Mouse (Mus musculus): ENCODE measurements around the gene Sec24a.
"Not testable (repeated sequence)": the region's sequence is repeated elsewhere in the genome, so short reads cannot be mapped to it uniquely, and the experiment has no call there.

The Sec24a gene

DNA sequence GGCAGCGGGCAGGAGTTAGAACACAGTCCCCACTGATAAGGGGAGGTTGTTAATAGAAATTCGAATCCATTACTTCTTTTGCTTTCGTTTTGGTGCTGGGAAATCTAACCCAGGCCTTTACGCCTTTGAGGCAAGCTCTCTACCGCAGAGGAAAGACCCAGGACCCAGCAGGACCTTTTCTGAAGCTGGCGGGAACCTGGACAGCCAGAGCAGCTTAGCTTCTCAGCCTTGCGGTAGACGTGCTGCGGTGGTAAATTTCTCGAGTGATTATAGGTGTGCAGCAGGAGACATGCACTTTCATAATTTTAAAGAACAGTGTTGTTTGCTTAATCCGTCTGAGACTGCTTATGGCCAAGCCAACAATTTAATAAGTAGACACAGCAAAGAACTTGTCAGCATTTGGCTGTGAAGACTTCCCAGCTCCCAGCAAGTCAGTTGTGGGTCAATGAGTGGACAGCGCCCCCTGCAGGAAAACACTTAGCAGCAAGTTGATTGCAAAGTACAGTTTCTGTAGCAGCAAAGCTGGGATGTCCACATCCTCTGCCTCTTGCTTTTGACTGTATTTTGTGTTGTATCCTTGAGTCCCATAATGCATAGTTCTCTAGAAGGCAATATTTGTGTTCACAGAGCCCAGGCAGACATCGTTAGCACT is 82.0 kb downstream of the Sec24a start:
- DNase-seq: peak; percentile 89

DNA sequence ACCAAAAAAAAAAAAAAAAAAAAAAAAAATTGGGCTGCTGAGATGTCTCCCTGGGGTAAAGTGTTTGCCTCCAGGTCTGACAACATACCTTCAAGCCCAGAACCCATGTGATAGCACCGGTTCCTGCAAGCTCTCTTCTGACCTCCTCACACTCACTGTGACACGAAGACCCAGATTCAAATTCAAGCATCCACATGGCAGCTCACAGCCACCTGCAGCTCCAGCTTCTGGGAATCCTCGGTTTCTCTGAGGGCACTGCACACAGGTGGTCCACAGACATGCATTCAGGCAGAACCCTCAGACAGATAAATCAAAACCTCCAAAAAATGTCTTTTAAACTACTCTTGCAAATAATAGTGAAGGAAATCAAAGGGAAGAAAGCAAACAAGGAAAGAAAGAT is 84.0 kb downstream of the Sec24a start:
- no peak for DNase-seq

DNA sequence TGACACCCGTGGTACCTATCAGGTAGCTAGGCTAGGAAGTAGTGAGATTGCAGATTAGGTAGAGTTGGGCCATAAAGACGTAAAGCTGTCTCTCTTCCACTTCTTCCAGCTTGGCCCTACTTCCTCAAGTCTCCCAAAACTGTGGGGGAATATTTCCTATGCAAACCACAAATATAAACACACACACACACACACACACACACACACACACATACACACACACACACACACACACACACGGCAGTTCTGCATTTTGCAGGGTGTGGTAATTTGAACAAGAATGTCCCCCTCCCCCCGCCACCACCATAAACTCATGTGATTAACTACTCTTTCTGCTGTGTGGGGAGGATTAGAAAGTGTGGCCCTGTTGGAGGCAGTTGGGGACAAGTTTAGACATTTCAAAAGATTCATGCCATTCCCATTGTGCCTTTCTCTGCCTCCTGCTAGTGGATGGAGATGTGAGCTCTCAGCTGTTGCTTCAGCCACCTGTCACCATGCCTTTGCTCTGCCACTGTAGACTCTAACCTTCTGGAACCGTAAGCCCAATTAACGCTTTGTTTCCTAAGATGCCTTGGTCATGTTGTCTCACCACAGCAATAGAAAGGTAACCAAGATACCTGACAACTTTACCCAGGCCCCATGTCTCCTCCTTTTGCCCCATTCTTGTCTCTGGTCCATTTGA is 85.6 kb downstream of the Sec24a start:
- DNase-seq: no peak

DNA sequence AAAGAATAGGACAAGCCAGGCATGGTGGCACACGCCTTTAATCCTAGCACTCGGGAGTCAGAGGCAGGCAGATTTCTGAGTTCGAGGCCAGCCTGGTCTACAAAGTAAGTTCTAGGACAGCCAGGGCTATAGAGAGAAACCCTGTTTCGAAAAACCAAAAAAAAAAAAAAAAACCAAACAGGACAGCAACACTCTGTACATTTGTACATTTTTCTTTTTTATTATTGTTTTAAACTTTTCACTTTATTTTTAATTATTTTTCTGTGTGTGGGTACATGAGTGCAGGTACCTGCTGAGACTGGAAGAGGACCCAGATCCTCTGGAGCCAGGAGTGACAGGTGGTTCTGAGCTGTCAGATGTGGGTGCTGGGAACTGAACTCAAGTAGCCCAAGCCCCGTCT is 88.0 kb downstream of the Sec24a start:
- no peak for DNase-seq

DNA sequence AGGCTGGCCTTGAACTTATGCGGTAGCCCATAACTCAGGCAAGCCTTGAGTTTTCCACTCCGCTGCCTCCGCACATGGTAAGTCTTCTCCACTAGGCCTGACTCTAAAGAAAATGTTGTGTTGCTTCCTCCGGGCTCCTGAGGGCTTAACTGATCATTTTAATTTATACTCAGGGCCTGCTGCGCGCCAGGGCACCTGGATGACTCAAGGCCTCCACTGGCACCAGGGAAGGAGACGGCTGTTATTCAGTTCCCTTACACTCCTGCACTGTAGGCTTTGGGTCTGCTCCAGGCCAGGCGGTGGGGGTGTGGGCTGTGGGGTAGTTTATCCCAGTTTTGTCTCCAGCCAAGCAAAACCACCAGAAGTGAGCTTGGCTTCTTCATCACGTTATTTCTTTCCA is 90.1 kb downstream of the Sec24a start:
- DNase-seq: no peak

- no peak for DNase-seq
Observed at GRCm38 (mm10) chr11:51671376-51671775, 92.1 kb downstream of the Sec24a start.

DNA sequence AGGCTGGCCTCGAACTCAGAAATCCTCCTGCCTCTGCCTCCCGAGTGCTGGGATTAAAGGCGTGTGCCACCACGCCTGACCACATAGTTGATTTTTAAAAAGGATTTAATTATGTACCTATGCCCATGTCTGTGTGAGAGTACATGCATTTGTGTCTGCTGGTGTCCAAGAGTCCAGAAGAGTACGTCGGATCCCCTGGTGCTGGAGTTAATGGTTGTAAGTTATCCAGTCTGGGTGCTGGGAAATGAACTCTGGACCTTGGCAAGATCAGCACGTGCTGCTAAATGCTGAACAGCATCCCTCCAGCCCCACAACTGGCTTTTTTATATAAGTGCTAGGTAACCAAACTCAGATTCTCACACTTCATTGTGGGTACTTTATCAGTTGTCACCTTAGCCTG is 92.6 kb downstream of the Sec24a start:
- DNase-seq: no peak

GRCm38 (mm10) chr11:51664747-51665146 is 98.7 kb downstream of the Sec24a start:
- not testable (repeated sequence) for DNase-seq

DNA sequence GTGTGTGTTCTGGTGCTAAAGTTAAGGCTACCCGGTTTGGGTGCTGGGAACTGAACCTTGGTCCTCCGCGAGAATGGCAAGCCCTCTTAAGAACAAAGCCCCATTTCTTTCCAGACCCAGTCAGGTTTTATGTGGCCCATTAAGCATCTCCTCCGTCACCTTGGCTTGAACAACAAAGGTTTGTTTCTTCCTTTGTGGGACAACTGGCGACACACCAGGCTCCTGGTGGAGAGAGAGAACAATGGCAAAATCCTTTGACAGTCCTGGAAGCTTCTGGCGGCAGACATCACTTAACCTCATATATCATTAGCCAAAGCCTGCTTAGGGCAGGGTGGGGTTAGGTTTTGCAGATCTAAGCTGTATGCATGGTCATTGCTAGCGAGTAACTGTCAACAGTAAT is 100.8 kb downstream of the Sec24a start:
- no peak for DNase-seq

DNA sequence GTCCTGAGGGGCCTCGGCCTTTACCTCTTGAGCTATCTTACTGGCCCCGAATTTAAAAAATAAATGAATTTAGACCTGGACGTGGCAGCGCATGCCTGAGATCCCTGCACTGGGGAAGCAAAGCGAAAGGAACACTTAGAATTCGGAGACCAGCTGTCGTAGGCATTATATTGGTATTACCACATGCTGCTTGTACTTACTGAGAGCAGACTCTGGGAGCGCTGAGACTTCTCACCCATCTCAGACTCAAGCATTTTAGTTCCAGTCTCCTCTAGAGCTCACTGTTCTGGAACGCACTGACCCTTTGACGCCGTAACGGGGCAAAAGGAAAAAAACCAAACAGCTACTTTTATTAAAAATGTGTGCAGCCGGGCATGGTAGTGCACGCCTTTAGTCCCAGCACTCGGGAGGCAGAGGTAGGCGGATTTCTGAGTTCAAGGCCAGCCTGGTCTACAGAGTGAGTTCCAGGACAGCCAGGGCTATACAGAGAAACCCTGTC is 101.5 kb downstream of the Sec24a start:
- no peak for DNase-seq

DNA sequence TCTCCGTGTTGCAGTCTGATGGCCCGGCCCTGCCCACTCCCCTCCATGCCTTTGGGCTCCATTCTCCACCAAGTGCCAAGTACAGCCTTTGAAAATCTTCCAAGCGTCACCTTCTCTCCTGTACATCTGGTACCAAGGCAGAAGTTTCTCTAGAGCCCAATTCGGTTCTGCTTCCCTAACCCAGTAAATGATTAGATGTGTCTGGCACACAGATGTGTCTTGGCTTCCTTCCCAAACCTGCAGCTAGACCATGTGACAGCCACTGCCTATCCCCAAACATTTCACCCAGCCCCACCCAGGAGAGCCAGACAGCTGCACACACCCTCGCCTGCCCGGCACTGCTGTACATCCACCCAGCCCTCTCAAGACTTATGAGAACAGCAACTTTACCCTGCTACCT is 104.7 kb downstream of the Sec24a start:
- no peak for DNase-seq

DNA sequence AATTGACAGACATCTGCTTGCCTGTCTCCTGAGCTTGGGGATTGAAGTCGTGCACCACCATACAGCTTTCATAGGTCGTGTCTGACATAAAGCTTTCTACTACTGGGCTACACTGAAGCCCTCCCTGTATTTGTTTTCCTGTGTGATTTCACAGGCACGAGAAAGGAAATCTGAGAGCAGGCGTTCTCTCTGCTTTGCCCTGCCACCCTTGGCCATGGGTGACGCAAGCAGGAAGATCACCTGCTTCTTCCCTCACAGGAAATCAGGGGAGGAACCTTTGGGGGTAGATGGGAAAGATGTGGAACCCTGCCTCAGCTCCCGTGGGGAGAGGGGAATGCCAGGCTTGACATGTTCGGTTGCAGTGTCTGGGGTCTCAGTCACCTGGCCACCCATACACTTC is 105.1 kb downstream of the Sec24a start:
- no peak for DNase-seq

- no peak for DNase-seq
Observed at GRCm38 (mm10) chr11:51656798-51657521, 106.5 kb downstream of the Sec24a start.

- DNase-seq: no peak
Observed at GRCm38 (mm10) chr11:51654891-51655290, 108.5 kb downstream of the Sec24a start.

GRCm38 (mm10) chr11:51653736-51654135 is 109.7 kb downstream of the Sec24a start:
- DNase-seq: no peak

- no peak for DNase-seq
Observed at GRCm38 (mm10) chr11:51652889-51653418, 110.5 kb downstream of the Sec24a start.

GRCm38 (mm10) chr11:51650691-51651515 is 112.5 kb downstream of the Sec24a start, which contains the start of the genes N4bp3 and D930048N14Rik:
N4bp3 (minus strand) TSS chr11:51650842.
D930048N14Rik (plus strand) TSS chr11:51650954.
- DNase-seq: peak; percentile 48

DNA sequence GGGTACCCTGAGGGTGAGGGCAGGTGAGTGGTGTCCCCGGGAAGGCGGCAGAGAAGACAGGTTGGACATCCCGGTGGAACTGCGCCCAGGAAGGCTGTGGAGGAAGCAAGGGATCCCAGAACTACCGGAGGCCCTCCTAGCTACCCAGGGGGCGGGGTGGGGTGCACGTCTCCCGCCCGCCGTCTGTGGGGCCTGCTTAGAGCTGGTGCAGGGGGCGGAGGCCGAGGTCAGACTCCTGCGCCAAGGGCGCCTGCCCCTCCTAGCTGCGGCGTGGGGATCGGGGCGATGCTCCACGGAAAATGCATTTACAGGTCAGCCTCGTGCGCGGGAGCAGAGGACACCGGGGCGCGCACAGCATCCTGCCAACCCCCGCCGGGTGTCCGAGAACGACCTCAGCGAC is 113.2 kb downstream of the Sec24a start:
- no peak for DNase-seq

- DNase-seq: no peak
Observed at GRCm38 (mm10) chr11:51649889-51650199, 113.6 kb downstream of the Sec24a start.

- no peak for DNase-seq
Observed at GRCm38 (mm10) chr11:51649111-51649888, 114.1 kb downstream of the Sec24a start.

DNA sequence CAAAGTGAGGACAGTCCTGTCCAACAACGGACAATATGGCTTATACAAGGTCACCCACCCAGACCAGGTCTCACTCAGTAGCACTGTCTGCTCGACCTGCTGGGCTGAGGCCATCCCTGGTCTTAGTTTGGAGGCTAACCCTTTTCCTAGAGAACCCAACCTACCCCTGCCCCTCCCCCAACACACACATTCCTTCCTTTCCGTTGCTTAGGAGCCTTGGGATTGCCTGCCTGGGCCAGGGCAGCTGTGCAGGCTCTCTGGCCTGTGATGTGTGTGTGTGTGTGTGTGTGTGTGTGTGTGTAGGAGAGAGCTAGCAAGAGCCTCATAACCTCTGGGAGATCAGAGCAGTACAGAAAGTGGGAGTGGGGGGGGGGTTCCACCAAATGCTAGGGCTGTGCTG is 114.9 kb downstream of the Sec24a start:
- DNase-seq: no peak
